Mouse (Mus musculus): ENCODE measurements at regions not wholly inside any gene's neighbourhood (a gene's known extent, or its start where the extent isn't known, plus 50 kb on each side); places are given as distances from the start of the nearest gene placed in this dataset.
A peak's percentile ranks its signal among the peaks of the same experiment; 100 is the strongest.
"Not testable (repeated sequence)": the region's sequence is repeated elsewhere in the genome, so short reads cannot be mapped to it uniquely, and the experiment has no call there.

DNA sequence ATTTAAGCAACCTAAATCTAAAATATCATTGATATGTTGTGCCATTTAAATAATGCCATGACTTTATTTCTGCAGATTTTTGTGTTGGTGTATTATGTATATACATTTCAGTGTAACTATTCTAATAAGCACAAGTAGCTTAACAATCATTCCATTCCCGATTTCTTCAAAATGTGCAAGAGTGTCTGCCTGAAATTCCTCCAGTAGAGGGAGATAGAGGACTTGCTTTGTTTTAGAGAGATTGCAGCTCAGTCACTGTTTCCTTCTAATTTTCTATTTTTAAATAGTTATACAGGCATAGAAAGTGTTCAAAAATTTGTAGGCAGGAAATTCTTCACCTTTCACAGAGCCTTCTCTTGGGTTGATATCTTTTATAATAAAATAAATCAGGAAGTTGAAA, 498.0 kb upstream of the Tacstd2 start:
- not testable (repeated sequence) for DNase-seq (ENCODE audit: low read depth, low spot score); H3K4me1 ChIP-seq (ENCODE audit: control insufficient read depth in 2 of 2, insufficient read depth in 2 of 2, low read length in 2 of 2, poor library complexity in 1 of 2); H3K4me3 ChIP-seq (ENCODE audit: insufficient read depth in 1 of 2, low read depth in 1 of 2, low read length in 2 of 2, poor library complexity in 1 of 2, severe bottlenecking in 1 of 2); H3K9me3 ChIP-seq (ENCODE audit: control insufficient read depth, insufficient read depth, low read depth, low read length); H3K36me3 ChIP-seq (ENCODE audit: control insufficient read depth, insufficient read depth, low read length, poor library complexity, severe bottlenecking); H3K9ac ChIP-seq (ENCODE audit: insufficient read depth, low read depth, low read length, poor library complexity, severe bottlenecking); H3K27ac ChIP-seq (ENCODE audit: insufficient read depth, low read depth, low read length, poor library complexity, severe bottlenecking)
- in situ Hi-C loops (cut with MboI; ENCODE audit: low sequenced_read_pairs in 2 of 2, unreplicated experiment in 2 of 2): loop anchor here in 1 of 2 experiments (25.0 kb wide), 1 partner anchor 171 kb away; no protein-coding TSS in a partner anchor

DNA sequence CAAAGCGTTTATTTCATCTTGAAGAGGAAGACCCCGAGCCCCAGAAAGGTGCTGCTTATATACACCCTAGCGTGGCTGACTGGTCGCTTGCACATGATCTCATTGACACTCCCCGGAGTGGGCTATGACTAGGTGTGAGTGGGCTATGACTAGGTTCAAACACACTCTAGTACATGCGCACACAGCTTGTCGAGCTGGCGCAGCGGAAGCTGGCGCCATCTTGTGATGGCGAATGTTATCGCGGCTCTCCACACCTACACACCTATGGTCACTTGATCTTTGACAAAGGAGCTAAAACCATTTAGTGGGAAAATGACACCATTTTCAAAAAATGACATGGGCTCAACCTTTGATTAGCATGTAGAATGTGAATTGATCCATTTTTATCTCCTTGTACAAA, 495.1 kb upstream of the Tacstd2 start:
- TF ChIP-seq ZNF384 (IDR thresholded peaks at IDR 0.05; ENCODE audit: low read depth, low read length) (no peak), ZC3H11A (IDR thresholded peaks at IDR 0.05; ENCODE audit: borderline replicate concordance, low read depth, low read length) (peak; percentile 65; the same call in 1 of the 2 replicates), HCFC1 (IDR thresholded peaks at IDR 0.05; ENCODE audit: borderline replicate concordance, insufficient read depth, low read length) (no peak), CHD2 (IDR thresholded peaks at IDR 0.05; ENCODE audit: low read depth, low read length) (no peak), MAFK (IDR thresholded peaks at IDR 0.05; ENCODE audit: insufficient read depth, low read depth, low read length) (no peak)
- no peaks in the 10 kb centered on the region for H3K36me3 ChIP-seq (ENCODE audit: control insufficient read depth, insufficient read depth, low read length, poor library complexity, severe bottlenecking)
- H3K4me3 ChIP-seq (ENCODE audit: insufficient read depth in 1 of 2, low read depth in 1 of 2, low read length in 2 of 2, poor library complexity in 1 of 2, severe bottlenecking in 1 of 2): no peak overlapping the region
- H3K4me1 ChIP-seq (ENCODE audit: control insufficient read depth in 2 of 2, insufficient read depth in 2 of 2, low read length in 2 of 2, poor library complexity in 1 of 2): no peaks in the 10 kb centered on the region
- DNase-seq (ENCODE audit: low read depth, low spot score): peak; percentile 29
- no peaks in the 10 kb centered on the region for H3K9me3 ChIP-seq (ENCODE audit: control insufficient read depth, insufficient read depth, low read depth, low read length)
- H3K27ac ChIP-seq (ENCODE audit: insufficient read depth, low read depth, low read length, poor library complexity, severe bottlenecking): no peak overlapping the region
- no peak overlapping the region for H3K9ac ChIP-seq (ENCODE audit: insufficient read depth, low read depth, low read length, poor library complexity, severe bottlenecking)
- in situ Hi-C loops (cut with MboI; ENCODE audit: low sequenced_read_pairs in 2 of 2, unreplicated experiment in 2 of 2): loop anchor here in 1 of 2 experiments (25.0 kb wide), 1 partner anchor 168 kb away; no protein-coding TSS in a partner anchor

Measured in ES-E14 (cell line).